Mouse (Mus musculus): ENCODE data around the gene Mdm4. TPM values are rescaled to one million over a fixed set of nuclear protein-coding genes. Genes with fewer than 3 reads are reported as not detected.

The Mdm4 gene
- 30.1 and 33.0 TPM in 2 replicates for polyA plus RNA-seq (2015; fragmentation: Nextera tagmentation; extraction: Ambion mirVana)

DNA sequence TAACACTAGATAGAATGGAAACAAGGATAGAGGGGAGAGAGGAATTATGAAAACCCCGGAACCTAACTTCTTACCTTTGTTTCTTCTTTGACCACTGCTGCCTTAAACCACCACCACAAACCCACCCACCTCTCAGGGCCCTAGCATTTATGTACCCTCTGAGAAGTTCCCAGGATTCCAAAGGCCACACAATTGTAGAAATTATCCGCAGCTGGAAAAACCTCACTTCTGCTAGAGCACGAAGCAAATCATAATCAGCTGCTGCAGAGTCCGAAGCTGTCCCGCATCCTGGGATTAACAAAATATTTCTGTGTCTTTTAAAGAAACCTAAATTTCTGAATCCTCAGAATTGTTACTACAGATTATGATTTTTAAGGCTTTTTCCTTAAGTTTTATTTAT lies at the start of gene Mdm4:
Gene Mdm4 (minus strand): TSS at position 101 of the 400 bp plus-strand sequence.
- Histone ChIP-seq H3K36me3 (no peaks in the 10 kb centered on the region), H3K4me3 (replicated peaks) (no peak within 1 kb of the TSS), H3K27me3 (replicated peaks) (no peaks in the 10 kb centered on the region), H3K4me2 (no peak within 1 kb of the TSS), H3K9me3 (replicated peaks) (no peaks in the 10 kb centered on the region), H3K27ac (replicated peaks) (no peak within 1 kb of the TSS), H3K4me1 (peaks cover 13% of the 10 kb centered on the region), H3K9ac (replicated peaks) (no peak within 1 kb of the TSS)
- 93% methylated on average over 5 of the region's 5 CpGs for WGBS
- ATAC-seq (ENCODE audit: low FRiP score), result no peak

GRCm38 (mm10) chr1:133080079-133080561 lies 49.8 kb upstream of the Mdm4 start:
- no peak for ATAC-seq (ENCODE audit: low FRiP score)
- WGBS, result 16% methylated on average over 9 of the region's 9 CpGs
- Histone ChIP-seq H3K36me3 (peaks cover 50% of the 10 kb centered on the region), H3K4me2 (no peak overlapping the region), H3K9me3 (replicated peaks) (no peaks in the 10 kb centered on the region), H3K4me1 (peaks cover 24% of the 10 kb centered on the region), H3K9ac (replicated peaks) (0 out of 2 replicates have a peak overlapping the region, but pooled peaks have one; percentile 7), H3K27me3 (replicated peaks) (no peaks in the 10 kb centered on the region), H3K27ac (replicated peaks) (peak overlapping the region; percentile 33; the same call in 1 of the 2 replicates), H3K4me3 (replicated peaks) (no peak overlapping the region)

GRCm38 (mm10) chr1:133079509-133079908 lies 49.1 kb upstream of the Mdm4 start:
- Histone ChIP-seq H3K9me3 (replicated peaks) (no peaks in the 10 kb centered on the region), H3K27ac (replicated peaks) (peak overlapping the region; percentile 33; the same call in 1 of the 2 replicates), H3K4me1 (peaks cover 24% of the 10 kb centered on the region), H3K4me3 (replicated peaks) (no peak overlapping the region), H3K27me3 (replicated peaks) (no peaks in the 10 kb centered on the region), H3K9ac (replicated peaks) (peak overlapping the region; percentile 7; the same call in 1 of the 2 replicates), H3K4me2 (no peak overlapping the region), H3K36me3 (peaks cover 50% of the 10 kb centered on the region)
- no peak; the same call in 1 of the 2 replicates for ATAC-seq (ENCODE audit: low FRiP score)
- WGBS, result 39% methylated on average over 7 of the region's 7 CpGs

DNA sequence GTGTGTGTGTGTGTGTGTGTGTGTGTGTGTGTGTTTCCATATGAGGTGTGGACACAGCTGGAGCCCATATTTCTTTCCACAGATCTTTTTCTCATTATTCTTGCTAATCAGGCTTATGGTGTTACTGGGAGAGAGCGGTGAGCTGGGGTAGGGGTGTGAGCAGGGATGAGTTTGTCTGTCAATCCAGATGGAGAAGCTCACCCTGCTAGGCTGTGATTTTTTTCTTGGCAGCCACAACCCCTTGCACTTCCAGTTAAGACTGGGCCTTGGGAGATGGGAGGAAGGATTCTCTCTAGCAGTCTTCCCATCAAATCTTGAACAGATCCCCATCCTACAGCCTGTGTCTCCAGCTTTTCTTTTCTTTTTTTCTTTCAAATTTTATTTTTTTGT lies 48.0 kb upstream of the Mdm4 start:
- no peak overlapping the region for H3K4me2 ChIP-seq
- H3K4me1 ChIP-seq, result peaks cover 24% of the 10 kb centered on the region
- ATAC-seq (ENCODE audit: low FRiP score), result no peak
- no peak overlapping the region for H3K4me3 ChIP-seq (replicated peaks)
- H3K9ac ChIP-seq (replicated peaks), result no peak overlapping the region
- WGBS, result 56% methylated on average over 1 of the region's 1 CpGs
- H3K27me3 ChIP-seq (replicated peaks), result no peaks in the 10 kb centered on the region
- no peaks in the 10 kb centered on the region for H3K9me3 ChIP-seq (replicated peaks)
- H3K36me3 ChIP-seq, result peaks cover 41% of the 10 kb centered on the region
- H3K27ac ChIP-seq (replicated peaks), result no peak overlapping the region; the same call in 1 of the 2 replicates

DNA sequence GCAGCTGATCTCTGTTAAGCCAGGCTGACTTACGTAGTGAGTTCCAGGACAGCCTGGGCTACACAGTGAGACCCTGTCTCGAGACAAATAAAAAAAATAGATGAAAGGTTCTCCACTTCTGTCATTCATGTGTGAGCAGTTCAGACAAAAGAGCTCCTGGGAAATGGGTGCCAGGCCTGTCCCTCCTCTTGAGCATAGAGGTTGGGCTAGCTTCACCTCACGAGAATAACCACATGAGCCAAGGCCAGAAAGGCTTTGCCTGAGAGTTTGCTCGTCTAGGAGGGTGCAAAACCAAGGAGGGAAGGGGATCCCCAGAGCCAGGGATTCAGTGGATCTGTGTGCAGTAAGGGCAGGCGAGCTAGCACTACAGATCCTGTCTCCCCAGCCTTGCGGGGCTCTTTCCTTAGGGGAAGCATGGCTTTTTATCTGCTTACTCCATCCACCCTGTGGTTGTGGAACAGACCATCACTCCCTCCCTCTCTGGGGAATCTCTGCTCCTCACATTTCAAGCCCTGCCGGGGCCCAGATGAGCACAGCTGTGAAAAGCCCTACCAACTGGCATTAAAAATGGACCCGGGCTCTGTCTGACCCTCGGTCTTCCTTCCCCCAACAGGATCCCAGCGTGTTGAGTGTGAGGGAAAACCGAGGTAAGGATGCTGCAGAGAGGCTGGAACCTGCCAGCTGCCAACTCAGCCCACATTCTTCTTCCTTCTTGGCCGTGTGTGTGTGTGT lies 47.4 kb upstream of the Mdm4 start:
- Histone ChIP-seq H3K4me1 (peaks cover 29% of the 10 kb centered on the region), H3K4me2 (no peak overlapping the region), H3K27ac (replicated peaks) (peak overlapping the region; percentile 18), H3K9me3 (replicated peaks) (no peaks in the 10 kb centered on the region), H3K27me3 (replicated peaks) (no peaks in the 10 kb centered on the region), H3K4me3 (replicated peaks) (no peak overlapping the region), H3K36me3 (peaks cover 37% of the 10 kb centered on the region), H3K9ac (replicated peaks) (no peak overlapping the region)
- 58% methylated on average over 11 of the region's 12 CpGs for WGBS
- ATAC-seq (ENCODE audit: low FRiP score), result no peak

DNA sequence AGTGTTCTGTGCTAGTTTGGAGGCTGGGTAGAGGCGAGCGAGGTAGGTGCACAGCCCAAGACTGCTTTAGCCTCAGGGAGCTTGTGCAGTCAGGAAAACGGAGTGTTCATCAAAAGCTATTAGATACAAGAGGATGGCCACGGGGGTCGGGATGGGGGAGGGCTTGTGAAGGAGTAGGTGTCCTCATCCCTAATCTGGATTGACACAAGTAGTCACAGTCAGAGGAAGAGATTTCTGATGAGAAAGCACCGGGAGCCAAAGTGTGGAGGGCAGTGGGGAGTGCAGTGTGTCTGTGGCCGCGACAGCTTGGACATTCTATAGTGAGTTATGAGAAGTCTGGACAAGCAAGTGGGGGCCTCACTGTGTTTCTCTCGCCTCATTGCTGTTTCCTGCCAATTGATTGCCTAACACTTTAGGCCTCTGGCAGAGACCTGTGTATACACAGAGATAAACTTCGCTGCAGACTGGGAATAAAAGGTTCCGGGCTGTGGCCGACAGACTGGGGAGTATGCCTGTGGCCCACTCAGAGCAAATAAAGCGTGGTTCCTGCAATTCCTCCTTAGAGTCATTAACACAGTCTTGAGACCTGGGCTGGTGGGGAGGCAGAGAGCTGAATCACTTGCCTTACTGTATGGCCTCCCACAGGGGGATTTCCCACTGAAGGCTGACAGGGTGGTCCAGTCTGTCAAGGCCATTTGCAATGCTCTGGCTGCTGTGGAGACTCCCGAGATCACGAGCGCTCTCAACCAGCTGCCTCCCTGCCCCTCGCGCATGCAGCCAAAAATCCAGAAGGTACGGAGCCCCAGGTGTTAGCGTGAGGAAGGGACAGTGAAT lies 46.5 kb upstream of the Mdm4 start:
- WGBS, result 39% methylated on average over 20 of the region's 20 CpGs
- H3K4me3 ChIP-seq (replicated peaks), result no peak overlapping the region
- no peaks in the 10 kb centered on the region for H3K27me3 ChIP-seq (replicated peaks)
- ATAC-seq (ENCODE audit: low FRiP score), result no peak
- peaks cover 34% of the 10 kb centered on the region for H3K4me1 ChIP-seq
- peak overlapping the region; percentile 18; the same call in 1 of the 2 replicates for H3K27ac ChIP-seq (replicated peaks)
- no peak overlapping the region for H3K9ac ChIP-seq (replicated peaks)
- no peaks in the 10 kb centered on the region for H3K9me3 ChIP-seq (replicated peaks)
- no peak overlapping the region for H3K4me2 ChIP-seq
- peaks cover 31% of the 10 kb centered on the region for H3K36me3 ChIP-seq

- ATAC-seq (ENCODE audit: low FRiP score), result no peak
- H3K4me2 ChIP-seq, result no peak overlapping the region
- no peak overlapping the region for H3K9ac ChIP-seq (replicated peaks)
- no peak overlapping the region for H3K27ac ChIP-seq (replicated peaks)
- no peak overlapping the region for H3K4me3 ChIP-seq (replicated peaks)
- WGBS, result 88% methylated on average over 6 of the region's 6 CpGs
- no peaks in the 10 kb centered on the region for H3K27me3 ChIP-seq (replicated peaks)
- H3K36me3 ChIP-seq, result peaks cover 32% of the 10 kb centered on the region
- H3K9me3 ChIP-seq (replicated peaks), result no peaks in the 10 kb centered on the region
- H3K4me1 ChIP-seq, result peaks cover 45% of the 10 kb centered on the region
Observed at GRCm38 (mm10) chr1:133075651-133076400, 45.5 kb upstream of the Mdm4 start.

GRCm38 (mm10) chr1:133074541-133074940 lies 44.2 kb upstream of the Mdm4 start:
- Histone ChIP-seq H3K9ac (replicated peaks) (no peak overlapping the region), H3K27me3 (replicated peaks) (no peaks in the 10 kb centered on the region), H3K27ac (replicated peaks) (no peak overlapping the region), H3K36me3 (peaks cover 26% of the 10 kb centered on the region), H3K9me3 (replicated peaks) (no peaks in the 10 kb centered on the region), H3K4me1 (peaks cover 45% of the 10 kb centered on the region), H3K4me2 (no peak overlapping the region), H3K4me3 (replicated peaks) (no peak overlapping the region)
- WGBS, result 94% methylated on average over 13 of the region's 13 CpGs
- ATAC-seq (ENCODE audit: low FRiP score), result no peak

- Histone ChIP-seq H3K9ac (replicated peaks) (no peak overlapping the region), H3K4me3 (replicated peaks) (no peak overlapping the region), H3K27me3 (replicated peaks) (no peaks in the 10 kb centered on the region), H3K4me1 (peaks cover 55% of the 10 kb centered on the region), H3K4me2 (no peak overlapping the region), H3K36me3 (peaks cover 19% of the 10 kb centered on the region; the same call in 1 of the 2 replicates), H3K27ac (replicated peaks) (0 out of 2 replicates have a peak overlapping the region, but pooled peaks have one; percentile 13), H3K9me3 (replicated peaks) (no peaks in the 10 kb centered on the region)
- WGBS, result 70% methylated on average over 9 of the region's 9 CpGs
- ATAC-seq (ENCODE audit: low FRiP score), result no peak
Observed at GRCm38 (mm10) chr1:133073327-133073856, 43.0 kb upstream of the Mdm4 start.

DNA sequence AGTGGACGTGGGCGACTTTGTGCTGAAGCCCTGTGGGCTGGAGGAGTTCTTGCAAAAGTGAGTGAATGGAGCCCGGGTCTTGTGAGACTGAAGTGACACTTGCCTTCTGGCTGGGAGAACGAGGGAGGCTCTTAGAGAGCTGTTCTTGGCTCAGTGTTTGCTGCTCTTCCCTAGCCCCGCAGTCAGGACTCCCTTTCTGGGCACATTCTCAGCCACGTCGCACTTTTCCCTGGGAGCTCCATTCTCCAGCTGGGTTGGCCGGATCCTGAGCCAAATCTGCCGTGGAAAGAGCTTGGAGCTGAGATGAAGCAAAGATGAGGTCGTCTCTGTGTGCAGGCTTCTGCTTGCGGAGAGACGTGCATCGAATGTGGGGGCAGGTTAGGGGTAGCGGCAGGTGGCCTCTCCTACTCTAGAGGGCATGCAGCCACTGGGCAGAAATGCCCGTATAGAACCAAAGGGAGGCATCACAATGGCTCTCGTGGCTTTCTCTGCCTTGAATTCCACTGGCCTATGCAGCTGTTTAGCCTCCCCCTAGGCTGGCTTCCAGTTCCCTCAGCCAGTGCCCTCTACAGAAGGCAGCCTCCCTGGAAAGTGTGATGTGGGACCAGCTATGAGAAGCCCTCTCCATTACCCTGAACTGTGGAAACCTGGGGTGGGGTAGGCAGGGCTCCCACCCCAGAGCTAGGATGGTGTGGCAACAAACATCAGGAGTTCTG lies 41.5 kb upstream of the Mdm4 start:
- no peak overlapping the region for H3K4me2 ChIP-seq
- no peaks in the 10 kb centered on the region for H3K27me3 ChIP-seq (replicated peaks)
- no peak overlapping the region for H3K9ac ChIP-seq (replicated peaks)
- no peak overlapping the region for H3K4me3 ChIP-seq (replicated peaks)
- WGBS, result 63% methylated on average over 16 of the region's 16 CpGs
- H3K27ac ChIP-seq (replicated peaks), result peak overlapping the region; percentile 56
- no peaks in the 10 kb centered on the region for H3K9me3 ChIP-seq (replicated peaks)
- peaks cover 23% of the 10 kb centered on the region for H3K36me3 ChIP-seq
- no peak for ATAC-seq (ENCODE audit: low FRiP score)
- H3K4me1 ChIP-seq, result peaks cover 54% of the 10 kb centered on the region

Measured in neural tube, embryonic 15.5 days (tissue).